Mouse (Mus musculus): Measurements from ENCODE around the gene Gna15.

DNA sequence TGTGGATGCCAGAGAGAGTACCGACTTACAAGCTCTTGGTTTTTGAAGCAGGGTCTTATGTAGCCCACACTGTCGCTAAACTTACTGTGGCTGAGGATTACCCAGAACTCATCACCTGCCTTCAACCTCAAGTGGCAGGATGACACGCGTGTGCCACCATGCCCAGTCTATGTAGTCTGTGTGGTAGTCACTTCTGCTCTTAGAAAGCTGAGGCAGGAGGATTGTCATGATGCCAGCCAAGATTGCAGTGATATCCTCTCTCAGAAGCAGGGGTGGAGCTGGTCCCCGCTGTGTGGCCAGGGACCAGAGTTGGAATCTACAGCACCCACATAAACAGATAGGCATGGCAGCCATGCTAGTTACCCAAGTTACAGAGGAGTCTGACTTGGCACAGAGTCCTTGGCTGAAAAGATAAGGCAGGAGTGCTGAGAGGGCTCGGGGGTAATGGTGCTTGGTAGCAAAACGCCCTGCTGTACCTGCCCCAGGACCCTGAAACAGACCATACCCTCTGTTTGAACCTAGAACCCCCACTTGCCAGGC lies 38.5 kb downstream of the Gna15 start:
- TF ChIP-seq CTCF (IDR thresholded peaks at IDR 0.05; ENCODE audit: extremely low read depth, insufficient read length, insufficient replicate concordance, low read depth, low read length) (no peak), POLR2A (IDR thresholded peaks at IDR 0.05; ENCODE audit: low read depth, low read length) (no peak)
